Mouse (Mus musculus) ES-E14 (cell line): ENCODE measurements at regions not wholly inside any gene's neighbourhood (a gene's known extent, or its start where the extent isn't known, plus 50 kb on each side); places are given as distances from the start of the nearest gene placed in this dataset.

Experiments
- HCFC1 ChIP-seq: IDR thresholded peaks from 2 replicates; pipeline ENCODE4 v1.6.1; 2012; ENCODE audit warnings: low read length, inconsistent platforms, borderline replicate concordance; ENCODE audit not compliant: insufficient read depth
- MAFK ChIP-seq: IDR thresholded peaks from 2 replicates; pipeline ENCODE4 v1.6.1; 2014; ENCODE audit warnings: mild to moderate bottlenecking, low read depth, low read length, inconsistent platforms; ENCODE audit not compliant: insufficient read depth
- ZC3H11A ChIP-seq: IDR thresholded peaks from 2 replicates; pipeline ENCODE4 v1.6.1; 2012; ENCODE audit warnings: low read depth, mild to moderate bottlenecking, inconsistent platforms, low read length, borderline replicate concordance

DNA sequence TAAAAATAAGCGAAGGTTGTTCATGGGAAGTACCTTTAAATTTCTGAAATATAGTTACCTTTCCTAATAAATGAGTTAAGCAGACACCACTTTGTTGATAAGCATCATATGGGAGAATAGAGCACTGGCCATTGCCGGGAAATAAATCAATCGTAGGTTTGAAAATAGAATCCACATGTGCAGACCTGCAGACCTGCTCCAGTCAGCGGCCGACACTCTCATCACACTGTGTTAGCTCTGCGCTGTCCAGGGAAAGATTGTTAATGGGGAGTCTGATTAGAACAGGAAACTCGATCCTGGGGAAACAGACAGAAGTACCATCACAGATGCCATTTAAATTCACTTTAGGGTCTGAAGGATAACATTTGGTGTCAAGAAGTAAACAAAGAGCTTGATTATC lies 53.4 kb upstream of the Hgf start:
- TF ChIP-seq HCFC1 (no peak), ZC3H11A (no peak), MAFK (no peak)
